Mouse (Mus musculus) granulocyte monocyte progenitor cell, adult 5-6 weeks (primary cell): ENCODE data around the gene Hoxa11. TPM values are rescaled to one million over a fixed set of nuclear protein-coding genes. Genes with fewer than 3 reads are reported as not detected.

Experiments
- ATAC-seq: replicated peaks from 2 replicates; pipeline ENCODE4 v1.8.0; 2016; ENCODE audit warnings: mild to moderate bottlenecking, moderate TSS enrichment, inconsistent platforms; ENCODE audit not compliant: poor library complexity, severe bottlenecking
- total RNA-seq, 2 experiments: library from RNA; stranded (forward) in 1 of 2; stranded (reverse) in 1 of 2; fragments of 200-712, 200-1000 nt in 1 of 2; fragments of >200 nt in 1 of 2; fragmentation: Nextera tagmentation in 1 of 2; gene quantifications; 2 replicates each; pipeline ENCODE4 v1.2.3; 2014 to 2017

Gene Hoxa11
- total RNA-seq, 2 experiments from 2014 or later = not detected

DNA sequence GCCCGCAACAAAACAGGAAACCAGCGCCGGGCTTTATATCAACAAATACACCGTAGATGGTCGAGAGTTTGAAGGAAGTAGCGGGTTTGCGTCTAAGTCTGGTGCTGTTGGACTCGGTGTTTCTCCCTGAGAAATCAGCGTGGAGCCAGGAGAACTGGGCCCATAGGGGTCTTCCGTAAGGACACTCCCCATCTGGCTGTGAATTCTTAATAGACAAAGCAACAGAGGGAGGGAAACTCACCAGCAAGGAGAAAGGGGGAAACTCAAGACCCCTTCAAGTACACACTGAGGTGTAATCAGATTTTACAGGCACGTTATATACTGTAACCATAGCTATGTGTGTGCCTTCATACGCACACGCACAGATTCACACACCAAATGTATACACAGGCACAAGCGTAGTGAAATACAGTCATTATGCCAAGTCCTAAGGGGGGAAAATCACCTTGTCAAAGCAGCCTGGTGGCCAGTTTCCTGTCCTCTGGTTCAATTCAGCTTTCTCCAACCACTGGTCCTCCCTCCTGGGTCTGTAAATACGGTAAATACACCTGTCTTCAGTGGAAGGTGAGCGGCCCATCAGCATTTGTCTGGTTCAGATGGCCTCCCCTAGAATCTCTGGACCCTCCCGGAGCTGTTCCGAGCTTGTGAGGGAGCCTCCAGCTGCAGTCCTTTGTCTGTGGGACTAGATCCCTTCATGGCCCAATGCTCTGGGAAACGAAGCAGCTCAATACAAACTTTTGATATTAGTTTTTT lies 20.5 kb upstream of the Hoxa11 start:
- no peak for ATAC-seq

GRCm38 (mm10) chr6:52265306-52265912 lies 19.8 kb upstream of the Hoxa11 start:
- no peak for ATAC-seq

GRCm38 (mm10) chr6:52264106-52264790 lies 18.6 kb upstream of the Hoxa11 start:
- ATAC-seq = no peak

- ATAC-seq = no peak
These were observed 17.6 kb upstream of the Hoxa11 start for GRCm38 (mm10) chr6:52263321-52263585.

DNA sequence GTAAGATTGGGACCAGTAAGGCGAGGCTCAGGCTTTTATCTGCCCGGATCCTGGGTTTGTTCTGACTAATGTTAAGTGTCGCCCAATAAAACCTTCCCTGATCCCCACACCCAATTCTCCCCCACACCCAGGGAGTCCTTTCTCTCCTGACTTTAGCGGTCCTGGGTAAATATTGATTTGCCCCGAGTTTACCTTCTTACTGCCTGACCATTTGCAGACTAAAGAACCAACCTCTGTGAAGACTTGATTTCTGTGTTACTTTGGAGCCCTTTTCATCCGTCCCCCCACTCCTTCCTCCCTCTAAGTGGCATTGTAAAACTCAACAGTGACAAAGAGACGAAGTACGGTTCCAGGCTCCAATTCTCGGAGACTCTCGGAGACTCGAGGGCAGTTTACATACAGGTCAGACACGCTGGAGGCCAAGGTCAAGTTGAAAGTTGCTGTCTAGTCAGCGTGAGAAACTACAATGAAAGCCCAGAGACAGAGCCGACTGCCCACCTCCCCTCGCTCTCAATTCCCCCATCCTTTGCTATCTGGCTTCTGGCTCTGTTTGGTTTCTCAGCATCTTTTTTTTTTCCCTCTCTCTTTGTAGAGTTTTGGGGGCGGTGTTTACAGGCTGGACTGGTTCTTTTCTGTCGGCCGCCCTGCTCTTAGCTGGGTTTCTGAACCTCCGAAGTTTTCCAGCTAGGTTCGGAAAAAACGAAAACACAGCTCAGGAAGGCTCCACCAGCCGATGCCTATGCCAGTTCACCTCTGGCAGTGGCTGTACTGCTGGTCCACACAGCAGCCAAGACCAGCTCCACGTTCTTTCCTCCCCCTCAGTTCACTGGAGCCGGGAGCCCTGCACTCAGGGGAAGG lies 17.1 kb upstream of the Hoxa11 start:
- no peak for ATAC-seq

- ATAC-seq = no peak
These were observed 16.3 kb upstream of the Hoxa11 start for GRCm38 (mm10) chr6:52261751-52262462.

- no peak; the same call in 1 of the 2 replicates for ATAC-seq
These were observed 15.3 kb upstream of the Hoxa11 start, which contains the start of gene Hoxa13 for GRCm38 (mm10) chr6:52260654-52261575. Gene Hoxa13 (minus strand): TSS chr6:52260880.

- 0 out of 2 replicates have a peak, but pooled peaks have one; percentile 16 for ATAC-seq
These were observed 14.2 kb upstream of the Hoxa11 start for GRCm38 (mm10) chr6:52259811-52260261.

- ATAC-seq = no peak
These were observed 13.6 kb upstream of the Hoxa11 start for GRCm38 (mm10) chr6:52259081-52259790.

DNA sequence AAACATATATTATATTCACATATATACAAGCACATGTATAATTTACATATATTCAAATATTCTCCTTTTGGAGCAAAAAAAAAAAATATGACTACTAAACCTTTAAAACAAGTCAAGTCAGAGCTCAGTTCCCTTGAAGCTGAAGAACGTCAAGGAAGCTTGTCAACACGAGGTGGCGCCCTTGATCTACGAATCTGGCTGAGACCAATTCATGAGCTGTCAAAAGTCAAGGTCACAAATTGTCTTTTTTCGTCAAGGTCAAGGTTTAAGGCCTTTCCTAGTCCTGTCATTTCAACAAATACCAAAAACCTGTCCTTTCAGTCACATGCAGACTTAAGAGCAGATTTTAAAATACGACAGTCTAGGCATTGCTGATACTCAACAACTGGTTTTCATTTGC lies 11.3 kb upstream of the Hoxa11 start:
- ATAC-seq = peak; percentile 74

GRCm38 (mm10) chr6:52253511-52254500 lies 8.2 kb upstream of the Hoxa11 start:
- ATAC-seq = peak; percentile 14; the same call in 1 of the 2 replicates

DNA sequence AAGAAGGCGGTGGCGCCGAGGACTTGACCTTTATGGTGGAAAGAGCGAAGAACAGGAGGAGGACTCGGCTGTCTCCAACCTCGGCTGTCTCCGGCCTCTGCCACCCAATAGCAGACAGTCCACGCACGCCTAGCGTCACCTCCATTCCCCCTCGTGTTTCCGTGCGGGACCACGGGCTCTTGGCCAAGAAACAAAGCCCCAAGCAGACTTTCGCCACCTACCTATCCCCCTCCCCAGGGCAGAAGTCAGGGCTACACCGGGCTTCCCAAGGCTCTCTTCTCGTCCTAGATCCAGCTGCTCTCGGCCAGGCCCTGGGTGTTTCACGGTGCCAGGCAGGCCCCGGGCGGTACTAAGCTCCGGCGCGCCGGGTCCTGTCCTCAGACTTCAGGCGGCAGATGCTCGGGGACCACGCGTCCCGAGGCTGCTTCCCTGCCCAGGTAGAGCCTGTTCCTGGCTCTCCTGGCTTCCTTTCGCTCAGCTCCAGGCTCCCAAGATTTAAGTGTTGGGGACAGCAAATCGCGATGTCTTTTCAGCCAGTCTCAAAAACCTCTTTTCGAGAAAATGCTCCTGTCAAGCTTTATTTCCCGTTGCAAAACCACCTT lies 7.3 kb upstream of the Hoxa11 start:
- 0 out of 2 replicates have a peak, but pooled peaks have one; percentile 15 for ATAC-seq

- ATAC-seq = no peak
These were observed 6.6 kb upstream of the Hoxa11 start for GRCm38 (mm10) chr6:52252016-52252774.

DNA sequence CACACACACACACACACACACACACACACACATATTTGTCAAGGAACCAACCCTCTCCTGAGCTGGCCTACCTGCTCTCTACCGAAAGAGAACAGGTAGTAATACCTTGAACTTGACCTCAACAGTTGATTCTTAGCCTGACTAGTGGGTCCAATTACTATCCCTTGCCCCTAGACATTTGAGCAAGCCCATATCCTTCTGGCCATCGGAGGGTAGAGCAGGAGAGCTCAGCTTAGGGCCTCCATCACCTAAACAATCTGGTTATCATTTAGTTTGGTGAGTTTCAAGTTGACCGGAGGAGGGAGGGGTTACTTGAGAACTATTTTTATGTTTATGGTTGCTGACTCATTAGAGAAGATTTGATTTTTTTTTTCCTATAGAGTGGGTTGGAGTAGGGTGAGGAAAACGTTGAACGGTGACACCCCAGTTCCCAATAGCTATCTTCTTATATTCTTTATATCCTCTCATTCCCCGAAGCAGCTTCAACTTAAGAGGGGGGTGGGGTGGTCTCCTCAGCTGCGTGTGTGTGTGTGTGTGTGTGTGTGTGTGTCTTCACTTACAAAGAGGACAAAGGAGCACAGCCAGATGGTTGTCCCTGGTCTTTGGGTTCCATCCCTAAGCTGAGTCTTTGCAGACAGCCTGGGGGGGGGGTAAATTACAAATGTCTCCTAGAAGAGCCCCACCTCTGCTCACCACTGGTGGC lies 5.7 kb upstream of the Hoxa11 start:
- ATAC-seq = no peak

DNA sequence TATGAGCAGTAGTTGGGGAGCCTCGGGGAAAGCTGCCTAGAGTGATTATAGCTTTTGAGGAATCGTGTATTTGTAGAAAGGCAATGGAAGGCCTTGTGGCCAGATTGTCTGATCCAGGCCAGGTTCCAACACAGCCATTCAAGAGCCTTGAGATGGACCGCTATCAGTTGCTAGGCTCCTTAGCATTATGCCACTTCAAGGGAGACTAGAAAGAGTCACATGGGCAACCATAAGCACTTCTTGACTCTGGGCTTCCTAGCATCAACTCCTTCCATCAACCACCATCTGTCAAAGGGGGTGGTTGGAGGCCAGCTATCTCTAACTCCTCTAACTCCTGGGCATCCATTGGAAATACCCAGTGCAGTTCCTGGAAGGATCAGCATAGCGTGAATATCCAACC lies 4.2 kb upstream of the Hoxa11 start:
- no peak for ATAC-seq
